Mouse (Mus musculus): Measurements from ENCODE around the gene Chst11.

GRCm38 (mm10) chr10:83183634-83184479 is 198.6 kb downstream of the Chst11 start:
- TF ChIP-seq CTCF (IDR thresholded peaks at IDR 0.05; ENCODE audit: low read depth) = no peak
- TF ChIP-seq EP300 (IDR thresholded peaks at IDR 0.05; ENCODE audit: low read depth) = no peak
